Mouse (Mus musculus) c-Kit-positive CD71-negative TER-119-negative erythroid progenitor cells, embryonic 14.5 days (primary cell): ENCODE results near the gene Olfr1463.

Source experiments
- DNase-seq: peaks from one replicate; pipeline ENCODE4 v3.0.0-alpha.2; 2013; ENCODE audit warnings: low read depth

Gene Olfr1463

GRCm38 (mm10) chr19:13231028-13231427, at the start of gene Olfr1463:
TSS of gene Olfr1463 (plus strand) at chr19:13231328.
- no peak for DNase-seq

DNA sequence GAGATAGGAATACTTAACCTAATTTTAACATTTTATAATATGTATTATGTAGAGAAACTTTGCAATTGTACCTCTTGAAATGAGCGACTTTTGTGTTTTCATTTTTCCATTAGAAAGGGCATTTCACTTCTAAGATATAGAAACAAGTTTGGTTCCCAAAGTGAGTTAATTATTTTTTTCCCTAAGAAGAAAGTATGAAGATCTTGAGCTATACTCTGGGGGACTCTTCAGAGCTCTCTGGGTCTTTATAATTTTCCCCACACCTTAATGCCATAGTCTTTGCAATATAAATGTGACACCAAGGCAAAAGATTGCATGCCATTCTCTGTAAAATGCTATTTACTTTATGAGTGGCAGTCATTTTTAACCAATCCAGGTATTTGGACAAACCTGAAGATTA, 45.7 kb upstream of the Olfr1463 start, which contains the start of gene Olfr1462:
Gene Olfr1462, plus strand, starts transcription at position 301 of the 400 bp plus-strand sequence.
- DNase-seq: no peak

DNA sequence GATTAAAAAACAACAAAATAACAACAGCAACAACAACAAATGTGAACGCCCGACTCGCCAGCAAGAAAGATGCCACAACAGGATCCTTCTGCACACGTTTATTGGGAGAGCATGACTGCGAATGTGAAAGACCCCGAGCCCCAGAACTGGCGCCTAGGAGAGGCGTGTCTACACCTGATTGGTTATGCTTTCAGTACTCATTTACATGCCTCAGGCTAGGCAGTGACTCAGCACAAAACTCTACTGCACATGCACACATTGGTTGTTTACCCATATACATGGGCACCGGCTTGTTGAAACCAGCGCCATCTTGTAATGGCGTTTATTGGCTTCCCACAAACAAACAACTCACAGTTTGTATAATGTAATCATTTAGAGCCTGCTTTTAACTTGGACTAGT, 9.5 kb upstream of the Olfr1463 start:
- DNase-seq: no peak
